In the genomic region with DNA sequence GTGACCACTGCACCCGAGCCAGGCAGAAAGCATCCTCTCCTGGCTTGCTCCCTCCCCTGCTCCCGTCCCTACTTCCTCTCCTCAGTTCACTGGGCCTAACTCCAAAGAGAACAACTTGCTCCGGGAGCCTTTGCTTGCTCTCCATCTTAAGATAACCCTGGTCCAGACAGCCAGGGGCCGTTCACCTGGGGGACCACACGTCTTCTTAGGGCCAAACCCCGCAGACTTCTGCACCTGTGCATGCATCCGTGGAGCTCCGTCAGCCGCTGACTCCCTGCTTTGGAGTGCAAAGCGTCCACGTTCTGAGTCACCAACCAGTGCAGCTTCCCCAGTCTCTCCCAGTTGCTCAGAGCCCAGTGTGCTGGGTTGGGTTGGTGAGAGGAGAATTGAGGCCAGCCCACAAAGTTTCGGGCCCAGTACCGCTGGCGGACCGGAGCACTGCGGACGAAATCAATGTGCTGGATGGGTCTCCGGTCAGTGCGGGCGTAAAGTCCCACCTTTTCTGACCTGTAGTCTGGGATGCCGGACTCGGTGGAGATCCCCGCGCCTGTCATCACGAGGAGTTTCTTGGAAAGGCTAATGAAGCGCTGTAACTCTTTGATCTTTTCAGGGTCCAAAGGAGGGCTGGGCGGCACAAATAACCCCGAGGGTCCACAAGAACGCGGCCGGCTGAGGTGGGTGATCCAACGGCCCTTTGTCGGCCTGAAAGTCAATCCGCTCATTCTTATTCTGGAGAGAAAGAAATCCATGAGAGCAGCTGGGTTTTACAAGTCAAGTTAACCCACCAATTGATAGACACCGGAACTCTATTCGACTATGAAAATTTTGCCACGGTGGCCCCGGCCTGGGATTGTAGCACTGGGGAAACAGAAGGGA, we compare ENCODE assay signal across 11 mouse cellular contexts. TPM values are rescaled to one million over a fixed set of nuclear protein-coding genes. Genes with fewer than 3 reads are reported as not detected.
DNase-seq lines count a peak whose midpoint lies in the region; ATAC-seq and TF ChIP-seq lines count a peak whose summit lies in the region.
"Had no signal": no experiment of that assay in that cellular context is flagged by ENCODE, and none has a peak within 500 bp of the region (broad histone marks: within the 10 kb centered on the region; RNA-seq: fewer than 3 reads in every experiment).

No protein-coding gene starts in this region.

- H3K27me3 ChIP-seq in E14TG2a.4 (ENCODE audit: insufficient read depth, low read length), result peaks cover 6% of the 10 kb centered on the region
- peaks cover 39% of the 10 kb centered on the region for H3K27me3 ChIP-seq in forebrain, embryonic 12.5 days
- H3K27me3 ChIP-seq in limb, embryonic 14.5 days (ENCODE audit: control insufficient read depth, insufficient read depth, low read length), result peaks cover 12% of the 10 kb centered on the region; the same call in 1 of the 2 replicates

- H3K4me1 ChIP-seq in E14TG2a.4 (replicated peaks; ENCODE audit: low read depth, low read length), result peaks cover 73% of the 10 kb centered on the region
- H3K4me1 ChIP-seq in forebrain, embryonic 12.5 days, result peaks cover 24% of the 10 kb centered on the region
- H3K4me1 ChIP-seq in limb, embryonic 14.5 days (ENCODE audit: control insufficient read depth, insufficient read depth, low read length), result peaks cover 20% of the 10 kb centered on the region

- no peak for ATAC-seq in forebrain, embryonic 12.5 days (ENCODE audit: low FRiP score)
- ATAC-seq in limb, embryonic 14.5 days (ENCODE audit: low FRiP score, low read depth), result no peak
- no peak for ATAC-seq in megakaryocyte-erythroid progenitor cell, adult 5-6 weeks (replicated peaks; ENCODE audit: low FRiP score, low TSS enrichment, poor library complexity, severe bottlenecking)

- WGBS in forebrain, embryonic 12.5 days, result 21% methylated on average over 38 of the region's 38 CpGs
- WGBS in limb, embryonic 14.5 days, result 31% methylated on average over 37 of the region's 38 CpGs

- H3K36me3 ChIP-seq in E14TG2a.4 (ENCODE audit: insufficient read depth, low read length), result peaks cover 6% of the 10 kb centered on the region
- H3K36me3 ChIP-seq in forebrain, embryonic 12.5 days (replicated peaks), result no peaks in the 10 kb centered on the region
- peaks cover 17% of the 10 kb centered on the region for H3K36me3 ChIP-seq in limb, embryonic 14.5 days (ENCODE audit: control insufficient read depth, insufficient read depth, low read length)

- no peak for TF ChIP-seq CTCF in E14TG2a.4 (conservative IDR thresholded peaks at IDR 0.05; ENCODE audit: low read length)

- DNase-seq in cerebellum, postnatal 25 days, result peak; percentile 48 to 53
- no peak for DNase-seq in cerebellum, postnatal 4 days (ENCODE audit: low spot score in 2 of 2)
- DNase-seq in limb, embryonic 14.5 days (ENCODE audit: low spot score), result no peak
- DNase-seq in spleen, postnatal 4 days (ENCODE audit: low spot score in 2 of 2), result no peak
- DNase-seq in yolk sac, embryonic 10.5 days (ENCODE audit: low spot score), result no peak
- DNase-seq: adrenal gland, postnatal 36 days; kidney, adult 18-20 months had no signal

- H3K27ac ChIP-seq in forebrain, embryonic 12.5 days, result no peak overlapping the region
- H3K27ac ChIP-seq in limb, embryonic 14.5 days (replicated peaks; ENCODE audit: low read depth, low read length), result no peak overlapping the region
- H3K27ac ChIP-seq: liver, embryonic 14.5 days had no signal

- no peaks in the 10 kb centered on the region for H3K9me3 ChIP-seq in E14TG2a.4 (ENCODE audit: low read length)
- H3K9me3 ChIP-seq in forebrain, embryonic 12.5 days, result no peaks in the 10 kb centered on the region
- no peaks in the 10 kb centered on the region for H3K9me3 ChIP-seq in limb, embryonic 14.5 days (ENCODE audit: control insufficient read depth, low read length)

- H3K4me3 ChIP-seq in E14TG2a.4 (replicated peaks; ENCODE audit: low read length), result peak overlapping the region; percentile 74
- H3K4me3 ChIP-seq in forebrain, embryonic 12.5 days (replicated peaks), result peak overlapping the region; percentile 18
- peak overlapping the region; percentile 7 for H3K4me3 ChIP-seq in limb, embryonic 14.5 days (replicated peaks; ENCODE audit: low read length)

- TF ChIP-seq POLR2A in limb, embryonic 14.5 days (IDR thresholded peaks at IDR 0.05; ENCODE audit: borderline replicate concordance, extremely low read depth, insufficient read depth, insufficient read length), result no peak

- H3K4me2 ChIP-seq in forebrain, embryonic 12.5 days, result peak overlapping the region; percentile 41
- peak overlapping the region; percentile 32 for H3K4me2 ChIP-seq in limb, embryonic 14.5 days (replicated peaks; ENCODE audit: low read depth, low read length, severe bottlenecking)

- no peak overlapping the region for H3K9ac ChIP-seq in forebrain, embryonic 12.5 days
- H3K9ac ChIP-seq in limb, embryonic 14.5 days (ENCODE audit: low read depth, low read length, severe bottlenecking), result peak overlapping the region; percentile 25; the same call in 1 of the 2 replicates
- H3K9ac ChIP-seq: liver, embryonic 14.5 days had no signal

RNA-seq across cellular contexts. Expression of gene Sirt4, which starts 1.9 kb away (rescaled TPM):
- polyA plus RNA-seq in forebrain, embryonic 12.5 days (2016; fragmentation: Nextera tagmentation; extraction: Ambion mirVana), result 20.0 and 23.2 TPM in 2 replicates
- polyA plus RNA-seq in limb, embryonic 14.5 days (2012; rRNA removed), result 69.2 and 82.4 TPM in 2 replicates
- polyA plus RNA-seq in limb, embryonic 14.5 days (2014; fragmentation: Nextera tagmentation; extraction: Ambion mirVana), result 20.4 and 24.1 TPM in 2 replicates
- total RNA-seq in megakaryocyte-erythroid progenitor cell, adult 5-6 weeks (2014; fragmentation: Nextera tagmentation), result 10.7 and 20.4 TPM in 2 replicates
- 3.4 and 7.2 TPM in 2 replicates for total RNA-seq in megakaryocyte-erythroid progenitor cell, adult 5-6 weeks (2017)

RNA-seq across cellular contexts. Expression of gene Pla2g1b, which starts 16.6 kb away (rescaled TPM):
- not detected in 2 replicates for polyA plus RNA-seq in forebrain, embryonic 12.5 days (2016; fragmentation: Nextera tagmentation; extraction: Ambion mirVana)
- not detected in 2 replicates for polyA plus RNA-seq in limb, embryonic 14.5 days (2012; rRNA removed)
- not detected in 2 replicates for polyA plus RNA-seq in limb, embryonic 14.5 days (2014; fragmentation: Nextera tagmentation; extraction: Ambion mirVana)
- total RNA-seq in megakaryocyte-erythroid progenitor cell, adult 5-6 weeks (2014; fragmentation: Nextera tagmentation), result not detected in 2 replicates
- not detected in 2 replicates for total RNA-seq in megakaryocyte-erythroid progenitor cell, adult 5-6 weeks (2017)
- total RNA-seq: adrenal gland, postnatal 36 days had no signal
- polyA plus RNA-seq: liver, embryonic 14.5 days had no signal

RNA-seq across cellular contexts. Expression of gene Pxn, which starts 23.8 kb away (rescaled TPM):
- polyA plus RNA-seq in forebrain, embryonic 12.5 days (2016; fragmentation: Nextera tagmentation; extraction: Ambion mirVana), result 24.6 and 25.3 TPM in 2 replicates
- 119 and 145 TPM in 2 replicates for polyA plus RNA-seq in limb, embryonic 14.5 days (2012; rRNA removed)
- polyA plus RNA-seq in limb, embryonic 14.5 days (2014; fragmentation: Nextera tagmentation; extraction: Ambion mirVana), result 25.0 and 26.3 TPM in 2 replicates
- total RNA-seq in megakaryocyte-erythroid progenitor cell, adult 5-6 weeks (2014; fragmentation: Nextera tagmentation), result 31.8 and 34.0 TPM in 2 replicates
- 36.1 and 47.5 TPM in 2 replicates for total RNA-seq in megakaryocyte-erythroid progenitor cell, adult 5-6 weeks (2017)

RNA-seq across cellular contexts. Expression of gene Msi1, which starts 53.2 kb away (rescaled TPM):
- 161 and 182 TPM in 2 replicates for polyA plus RNA-seq in forebrain, embryonic 12.5 days (2016; fragmentation: Nextera tagmentation; extraction: Ambion mirVana)
- 40.6 and 51.6 TPM in 2 replicates for polyA plus RNA-seq in limb, embryonic 14.5 days (2012; rRNA removed)
- polyA plus RNA-seq in limb, embryonic 14.5 days (2014; fragmentation: Nextera tagmentation; extraction: Ambion mirVana), result 15.5 and 18.0 TPM in 2 replicates
- not detected in 2 replicates for total RNA-seq in megakaryocyte-erythroid progenitor cell, adult 5-6 weeks (2014; fragmentation: Nextera tagmentation)
- not detected in 2 replicates for total RNA-seq in megakaryocyte-erythroid progenitor cell, adult 5-6 weeks (2017)

Comparison
In these comparisons a context has a peak if more than half of its experiments do, and no peak if none do; other contexts are left out.
1. DNase-seq: peak in cerebellum, postnatal 25 days (2 of 2); none in cerebellum, postnatal 4 days (0 of 2), limb, embryonic 14.5 days (single experiment), spleen, postnatal 4 days (0 of 2) and yolk sac, embryonic 10.5 days (single experiment).
2. H3K4me3 ChIP-seq: peak in every context shown above with its lines; median percentile 74 in E14TG2a.4; 18 in forebrain, embryonic 12.5 days; 7 in limb, embryonic 14.5 days.